Mouse (Mus musculus): ENCODE data around the gene Srgap3. TPM values are rescaled to one million over a fixed set of nuclear protein-coding genes. Genes with fewer than 3 reads are reported as not detected.
"Not testable (repeated sequence)": the region's sequence is repeated elsewhere in the genome, so short reads cannot be mapped to it uniquely, and the experiment has no call there.

Srgap3 gene
- total RNA-seq, 2 experiments from 2014 or later, result 241 to 270 TPM

- no peak for DNase-seq (ENCODE audit: extremely low spot score in 1 of 2, low spot score in 1 of 2)
These were observed 84.6 kb downstream of the Srgap3 start for GRCm38 (mm10) chr6:112862465-112862864.

GRCm38 (mm10) chr6:112861351-112862297, 85.4 kb downstream of the Srgap3 start:
- no peak for DNase-seq (ENCODE audit: extremely low spot score in 1 of 2, low spot score in 1 of 2)

GRCm38 (mm10) chr6:112860290-112860689, 86.8 kb downstream of the Srgap3 start:
- DNase-seq (ENCODE audit: extremely low spot score in 1 of 2, low spot score in 1 of 2), result not testable (repeated sequence)

- no peak for DNase-seq (ENCODE audit: extremely low spot score in 1 of 2, low spot score in 1 of 2)
These were observed 90.0 kb downstream of the Srgap3 start for GRCm38 (mm10) chr6:112857057-112857456.

GRCm38 (mm10) chr6:112855183-112855582, 91.9 kb downstream of the Srgap3 start:
- no peak for DNase-seq (ENCODE audit: extremely low spot score in 1 of 2, low spot score in 1 of 2)

- DNase-seq (ENCODE audit: extremely low spot score in 1 of 2, low spot score in 1 of 2), result no peak
These were observed 94.5 kb downstream of the Srgap3 start for GRCm38 (mm10) chr6:112852261-112853235.

GRCm38 (mm10) chr6:112850745-112851144, 96.3 kb downstream of the Srgap3 start:
- no peak for DNase-seq (ENCODE audit: extremely low spot score in 1 of 2, low spot score in 1 of 2)

- no peak for DNase-seq (ENCODE audit: extremely low spot score in 1 of 2, low spot score in 1 of 2)
These were observed 98.4 kb downstream of the Srgap3 start for GRCm38 (mm10) chr6:112848629-112849180.

- DNase-seq (ENCODE audit: extremely low spot score in 1 of 2, low spot score in 1 of 2), result no peak
These were observed 100.2 kb downstream of the Srgap3 start for GRCm38 (mm10) chr6:112846863-112847262.

GRCm38 (mm10) chr6:112842426-112842825, 104.6 kb downstream of the Srgap3 start:
- DNase-seq (ENCODE audit: extremely low spot score in 1 of 2, low spot score in 1 of 2), result no peak

- no peak for DNase-seq (ENCODE audit: extremely low spot score in 1 of 2, low spot score in 1 of 2)
These were observed 106.7 kb downstream of the Srgap3 start for GRCm38 (mm10) chr6:112840400-112840799.

GRCm38 (mm10) chr6:112839391-112839790, 107.7 kb downstream of the Srgap3 start:
- no peak for DNase-seq (ENCODE audit: extremely low spot score in 1 of 2, low spot score in 1 of 2)

GRCm38 (mm10) chr6:112838879-112839278, 108.2 kb downstream of the Srgap3 start:
- peak in 1 of 2 experiments; percentile 50 for DNase-seq (ENCODE audit: extremely low spot score in 1 of 2, low spot score in 1 of 2)

GRCm38 (mm10) chr6:112836712-112837111, 110.4 kb downstream of the Srgap3 start:
- DNase-seq (ENCODE audit: extremely low spot score in 1 of 2, low spot score in 1 of 2), result no peak

- DNase-seq (ENCODE audit: extremely low spot score in 1 of 2, low spot score in 1 of 2), result no peak
These were observed 111.7 kb downstream of the Srgap3 start for GRCm38 (mm10) chr6:112835413-112835812.

GRCm38 (mm10) chr6:112834430-112834829, 112.6 kb downstream of the Srgap3 start:
- DNase-seq (ENCODE audit: extremely low spot score in 1 of 2, low spot score in 1 of 2), result no peak

- no peak for DNase-seq (ENCODE audit: extremely low spot score in 1 of 2, low spot score in 1 of 2)
These were observed 113.3 kb downstream of the Srgap3 start for GRCm38 (mm10) chr6:112833763-112834162.

GRCm38 (mm10) chr6:112829196-112829595, 117.9 kb downstream of the Srgap3 start:
- DNase-seq (ENCODE audit: extremely low spot score in 1 of 2, low spot score in 1 of 2), result no peak

GRCm38 (mm10) chr6:112828420-112828819, 118.6 kb downstream of the Srgap3 start:
- DNase-seq (ENCODE audit: extremely low spot score in 1 of 2, low spot score in 1 of 2), result no peak

GRCm38 (mm10) chr6:112825657-112826056, 121.4 kb downstream of the Srgap3 start:
- no peak for DNase-seq (ENCODE audit: extremely low spot score in 1 of 2, low spot score in 1 of 2)

All from layer of hippocampus, postnatal 25 days (tissue).